Mouse (Mus musculus): ENCODE results near the gene Oas1h. TPM values are rescaled to one million over a fixed set of nuclear protein-coding genes. Genes with fewer than 3 reads are reported as not detected.
"Not testable (repeated sequence)": the region's sequence is repeated elsewhere in the genome, so short reads cannot be mapped to it uniquely, and the experiment has no call there.

The Oas1h gene
- polyA plus RNA-seq, 1 experiment, result not detected

DNA sequence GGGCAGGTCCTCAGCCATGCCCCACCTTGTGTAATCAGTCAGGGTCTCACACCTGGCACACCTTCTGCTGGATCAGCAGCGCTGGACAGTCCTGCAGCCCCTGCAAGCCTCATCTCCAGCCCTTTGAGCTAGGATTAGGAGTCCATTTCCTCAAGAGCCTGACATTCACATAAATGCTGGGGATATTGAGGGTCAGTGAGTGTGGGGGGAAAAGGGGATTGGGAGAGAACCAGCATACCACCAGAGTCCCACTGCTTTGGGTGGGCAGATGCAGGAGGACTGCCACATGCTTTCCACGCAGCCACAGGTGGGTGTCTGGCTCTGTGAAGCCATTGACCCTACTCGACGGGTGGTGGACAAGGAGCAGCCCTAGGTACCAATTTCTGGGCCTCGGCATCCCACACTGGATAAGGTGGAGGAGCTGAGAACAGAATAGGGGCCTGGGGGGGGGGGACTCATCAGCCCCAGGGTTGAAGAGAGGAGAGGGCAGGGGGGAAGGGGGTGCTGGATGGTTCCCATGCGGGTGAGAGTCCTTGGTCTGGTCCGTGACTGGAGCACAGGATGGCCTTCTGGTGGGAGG lies 8.3 kb downstream of the Oas1h start:
- Histone ChIP-seq H3K4me1 (ENCODE audit: control insufficient read depth, insufficient read depth, insufficient read length, low read length) (no peaks in the 10 kb centered on the region), H3K27ac (replicated peaks; ENCODE audit: low read depth, low read length) (no peak overlapping the region), H3K4me3 (ENCODE audit: insufficient read depth, low read depth, low read length) (no peak overlapping the region)

DNA sequence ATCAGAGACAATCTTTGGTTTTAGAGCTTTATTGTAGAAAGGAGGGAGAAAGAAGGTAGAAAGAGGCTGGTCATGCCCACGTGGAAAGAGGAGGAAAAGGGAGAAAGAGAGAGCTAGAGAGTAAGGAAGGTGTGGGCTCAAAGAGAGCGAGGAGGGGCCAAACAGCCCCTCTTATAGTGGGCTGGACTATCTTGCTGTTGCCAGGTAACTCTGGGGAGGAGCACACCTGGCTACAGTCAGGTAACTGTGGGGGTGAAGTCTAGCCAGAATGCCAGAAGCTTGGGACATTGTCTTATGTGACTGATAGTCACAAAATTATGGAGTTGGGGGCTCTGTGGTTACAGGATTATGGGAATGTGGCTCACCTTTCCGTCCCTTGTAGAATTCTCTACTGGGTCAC lies 8.9 kb downstream of the Oas1h start:
- no peak overlapping the region for H3K4me3 ChIP-seq (ENCODE audit: insufficient read depth, low read depth, low read length)
- no peaks in the 10 kb centered on the region for H3K4me1 ChIP-seq (ENCODE audit: control insufficient read depth, insufficient read depth, insufficient read length, low read length)
- H3K27ac ChIP-seq (replicated peaks; ENCODE audit: low read depth, low read length), result no peak overlapping the region

DNA sequence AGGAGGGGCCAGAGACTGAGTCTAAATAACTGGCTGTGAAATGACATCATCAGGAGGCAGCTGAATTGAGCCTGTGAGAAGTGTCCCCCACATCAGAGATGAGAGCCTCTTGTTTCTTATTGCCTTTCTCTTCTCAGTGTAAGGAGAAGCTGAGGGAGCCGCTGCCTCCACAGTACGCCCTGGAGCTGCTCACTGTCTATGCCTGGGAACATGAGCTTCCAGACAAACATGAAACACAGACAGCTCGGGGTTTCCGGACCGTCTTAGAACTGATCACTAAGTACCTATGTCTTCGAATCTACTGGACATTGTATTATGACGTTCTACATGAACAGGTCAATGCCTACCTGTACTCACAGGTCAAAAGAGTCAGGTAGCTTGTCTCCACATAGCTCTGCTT lies 9.6 kb downstream of the Oas1h start:
- Histone ChIP-seq H3K4me1 (ENCODE audit: control insufficient read depth, insufficient read depth, insufficient read length, low read length) (no peaks in the 10 kb centered on the region), H3K27ac (replicated peaks; ENCODE audit: low read depth, low read length) (no peak overlapping the region), H3K4me3 (ENCODE audit: insufficient read depth, low read depth, low read length) (no peak overlapping the region)

DNA sequence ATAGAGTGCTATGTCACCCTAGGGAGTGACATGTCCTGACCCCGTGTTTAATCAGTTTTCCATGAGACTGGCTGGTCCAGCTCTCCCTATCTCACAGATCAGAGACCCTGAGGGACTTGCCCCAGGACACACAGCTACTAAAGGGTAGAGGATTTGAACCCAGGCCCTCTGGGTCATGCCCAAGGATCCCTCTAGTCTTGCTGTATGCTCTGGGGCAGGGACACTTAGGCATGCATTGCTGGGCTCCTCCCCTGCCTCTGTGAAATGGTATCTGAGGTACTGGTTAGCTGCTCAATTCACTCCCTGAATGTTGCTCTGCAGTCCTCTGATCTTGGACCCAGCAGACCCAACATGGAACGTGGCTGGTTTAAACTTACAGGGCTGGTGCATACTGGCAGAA lies 10.2 kb downstream of the Oas1h start:
- H3K27ac ChIP-seq (replicated peaks; ENCODE audit: low read depth, low read length), result no peak overlapping the region
- no peaks in the 10 kb centered on the region for H3K4me1 ChIP-seq (ENCODE audit: control insufficient read depth, insufficient read depth, insufficient read length, low read length)
- H3K4me3 ChIP-seq (ENCODE audit: insufficient read depth, low read depth, low read length), result no peak overlapping the region

DNA sequence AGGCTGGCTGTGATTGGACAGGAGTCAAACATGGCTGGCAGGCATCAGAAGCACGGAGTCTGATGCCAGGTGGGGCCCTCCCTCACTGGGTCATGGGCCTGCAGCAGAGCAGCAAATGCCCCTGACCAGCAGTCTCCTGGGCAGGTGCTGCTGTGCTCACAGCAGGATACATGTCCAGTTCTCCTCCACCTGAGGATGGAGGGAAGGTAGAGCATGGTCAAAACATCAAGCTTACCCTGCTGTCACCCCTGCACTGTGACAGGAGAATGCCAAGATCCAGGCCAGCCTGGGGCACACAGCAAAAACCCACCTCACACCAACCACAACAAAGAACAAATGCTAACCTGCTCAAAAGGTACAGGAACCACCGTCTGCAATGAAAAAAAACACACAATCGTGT lies 15.6 kb downstream of the Oas1h start:
- H3K4me1 ChIP-seq (ENCODE audit: control insufficient read depth, insufficient read depth, insufficient read length, low read length); H3K27ac ChIP-seq (replicated peaks; ENCODE audit: low read depth, low read length); H3K4me3 ChIP-seq (ENCODE audit: insufficient read depth, low read depth, low read length): not testable (repeated sequence)

- H3K4me1 ChIP-seq (ENCODE audit: control insufficient read depth, insufficient read depth, insufficient read length, low read length); H3K27ac ChIP-seq (replicated peaks; ENCODE audit: low read depth, low read length); H3K4me3 ChIP-seq (ENCODE audit: insufficient read depth, low read depth, low read length): not testable (repeated sequence)
These were observed 16.2 kb downstream of the Oas1h start for GRCm38 (mm10) chr5:120877407-120877806.

DNA sequence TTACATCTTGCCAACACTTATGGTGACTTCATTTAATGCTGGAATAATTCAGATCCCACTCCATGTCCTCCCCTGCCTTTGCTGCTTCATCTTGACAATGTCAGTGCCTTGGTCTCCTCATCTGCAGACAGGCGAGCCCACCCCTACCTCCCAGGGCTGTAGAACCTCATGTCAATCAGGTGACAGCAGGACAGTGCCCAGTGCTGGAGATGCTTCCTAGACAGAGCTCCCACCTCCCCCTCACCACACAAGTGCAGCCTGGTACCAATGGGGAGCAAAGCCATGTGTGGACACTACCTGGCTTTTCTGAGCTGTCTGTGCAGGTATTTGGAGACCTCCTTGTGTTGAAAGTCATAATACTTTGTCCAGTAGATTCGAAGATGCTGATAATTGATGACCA lies 17.6 kb downstream of the Oas1h start:
- H3K4me3 ChIP-seq (ENCODE audit: insufficient read depth, low read depth, low read length); H3K4me1 ChIP-seq (ENCODE audit: control insufficient read depth, insufficient read depth, insufficient read length, low read length); H3K27ac ChIP-seq (replicated peaks; ENCODE audit: low read depth, low read length): not testable (repeated sequence)

- H3K4me1 ChIP-seq (ENCODE audit: control insufficient read depth, insufficient read depth, insufficient read length, low read length); H3K27ac ChIP-seq (replicated peaks; ENCODE audit: low read depth, low read length); H3K4me3 ChIP-seq (ENCODE audit: insufficient read depth, low read depth, low read length): not testable (repeated sequence)
These were observed 20.5 kb downstream of the Oas1h start for GRCm38 (mm10) chr5:120881681-120882080.

- H3K4me1 ChIP-seq (ENCODE audit: control insufficient read depth, insufficient read depth, insufficient read length, low read length); H3K27ac ChIP-seq (replicated peaks; ENCODE audit: low read depth, low read length): not testable (repeated sequence)
- peak within 1 kb of the TSS; percentile 7; the same call in 1 of the 2 replicates for H3K4me3 ChIP-seq (ENCODE audit: insufficient read depth, low read depth, low read length)
These were observed 26.2 kb downstream of the Oas1h start, which contains the start of gene Oas1g for GRCm38 (mm10) chr5:120887413-120887812. Gene Oas1g (minus strand): TSS chr5:120887613.

DNA sequence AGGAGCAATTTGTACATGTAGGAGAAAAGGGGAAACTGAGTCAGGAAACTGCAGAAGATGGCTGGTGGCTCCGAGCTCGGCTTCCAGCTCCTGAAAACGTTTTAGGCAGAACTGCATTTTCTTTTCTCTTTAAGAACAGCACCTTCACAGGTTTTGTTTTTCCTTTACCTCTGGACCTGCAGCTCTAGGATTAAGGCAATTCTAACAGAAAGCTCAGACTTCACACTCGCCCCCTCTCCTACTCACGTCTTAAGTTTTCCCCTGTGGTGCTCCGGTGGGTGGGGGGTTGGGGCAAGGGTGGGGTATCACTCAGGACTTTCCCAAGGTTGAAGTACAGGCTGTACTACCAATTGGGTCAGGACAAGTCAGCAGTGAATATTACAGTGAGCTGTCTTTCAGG lies 26.6 kb downstream of the Oas1h start:
- H3K4me1 ChIP-seq (ENCODE audit: control insufficient read depth, insufficient read depth, insufficient read length, low read length), result no peaks in the 10 kb centered on the region
- no peak overlapping the region for H3K4me3 ChIP-seq (ENCODE audit: insufficient read depth, low read depth, low read length)
- H3K27ac ChIP-seq (replicated peaks; ENCODE audit: low read depth, low read length), result no peak overlapping the region

DNA sequence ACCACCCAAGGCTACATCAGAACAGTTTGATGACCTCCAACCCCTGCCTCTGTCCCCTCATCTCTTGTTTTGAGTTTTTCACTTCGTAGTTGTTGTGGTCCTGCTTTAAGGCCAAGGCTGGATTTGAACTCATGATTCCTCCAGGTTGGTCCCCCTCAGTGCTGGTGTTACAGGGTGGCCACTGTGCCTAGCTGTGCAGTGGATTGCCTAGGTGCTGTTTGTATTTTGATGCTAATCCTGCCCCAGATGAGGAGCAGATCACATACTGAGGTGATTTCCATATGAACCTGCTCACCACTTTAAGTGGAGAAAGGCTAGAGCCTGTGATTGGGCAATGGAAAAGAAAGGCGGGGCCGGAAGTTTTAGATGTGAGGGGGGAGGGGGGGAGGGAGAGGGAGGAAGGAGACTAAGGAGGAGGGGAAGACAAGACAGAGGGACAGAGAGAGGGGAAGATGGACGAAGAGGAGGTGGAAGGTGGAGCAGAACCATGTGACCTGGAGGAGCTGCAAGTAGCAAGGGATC lies 27.1 kb downstream of the Oas1h start:
- H3K4me3 ChIP-seq (ENCODE audit: insufficient read depth, low read depth, low read length); H3K4me1 ChIP-seq (ENCODE audit: control insufficient read depth, insufficient read depth, insufficient read length, low read length); H3K27ac ChIP-seq (replicated peaks; ENCODE audit: low read depth, low read length): not testable (repeated sequence)

DNA sequence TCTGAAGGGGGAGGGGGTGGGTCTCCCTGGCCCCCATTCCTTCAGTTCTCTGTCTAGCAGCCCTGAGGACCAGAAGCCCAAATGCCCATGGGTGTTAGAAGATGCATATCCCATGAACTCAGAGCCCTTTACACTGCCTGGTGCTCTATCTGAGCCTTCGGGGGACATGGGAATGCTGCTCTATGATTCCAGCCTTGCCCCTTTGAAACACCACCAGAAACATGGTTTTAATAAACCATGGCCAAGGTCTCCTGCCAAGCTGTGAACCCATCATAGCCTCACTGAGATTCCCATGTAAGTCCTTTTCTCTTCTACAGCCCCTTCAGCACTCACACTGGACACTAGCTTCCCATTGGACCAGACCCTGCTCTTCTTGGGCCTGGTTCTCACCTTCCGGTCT lies 28.8 kb downstream of the Oas1h start:
- Histone ChIP-seq H3K4me1 (ENCODE audit: control insufficient read depth, insufficient read depth, insufficient read length, low read length) (no peaks in the 10 kb centered on the region), H3K27ac (replicated peaks; ENCODE audit: low read depth, low read length) (no peak overlapping the region), H3K4me3 (ENCODE audit: insufficient read depth, low read depth, low read length) (no peak overlapping the region)

- Histone ChIP-seq H3K4me1 (ENCODE audit: control insufficient read depth, insufficient read depth, insufficient read length, low read length) (no peaks in the 10 kb centered on the region), H3K4me3 (ENCODE audit: insufficient read depth, low read depth, low read length) (no peak overlapping the region), H3K27ac (replicated peaks; ENCODE audit: low read depth, low read length) (no peak overlapping the region)
These were observed 29.8 kb downstream of the Oas1h start for GRCm38 (mm10) chr5:120890991-120891390.

DNA sequence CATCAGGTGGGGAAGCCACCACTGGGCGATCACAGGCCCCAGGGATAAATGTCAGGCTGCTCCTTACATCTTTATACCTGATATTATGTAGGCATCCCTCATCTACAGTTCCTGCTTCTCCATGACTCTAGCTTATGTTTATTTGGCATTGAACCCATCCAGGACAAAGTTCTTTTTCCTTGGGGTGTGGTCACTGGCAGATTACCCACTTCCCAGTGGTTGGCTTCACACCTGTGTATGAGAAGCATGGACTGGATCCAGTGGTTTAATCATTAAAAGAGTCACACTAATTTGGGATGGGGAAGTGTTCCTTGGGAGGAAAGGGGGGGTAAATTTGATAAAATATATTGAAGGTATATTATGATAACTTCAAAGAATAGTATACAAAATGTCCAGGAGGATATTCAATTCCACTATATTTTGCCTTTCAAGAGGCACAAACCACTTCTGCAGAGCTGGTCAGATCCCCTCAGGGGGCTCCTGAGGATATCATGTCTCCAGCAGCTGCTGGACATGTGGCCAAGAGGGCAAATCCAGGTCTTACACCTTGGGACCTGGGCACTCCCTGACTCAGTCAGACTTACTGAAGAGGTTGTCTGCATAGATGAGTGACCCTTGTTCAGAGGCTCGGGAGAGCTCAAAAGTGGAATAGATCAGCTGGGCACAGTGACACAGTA lies 30.5 kb downstream of the Oas1h start:
- H3K27ac ChIP-seq (replicated peaks; ENCODE audit: low read depth, low read length); H3K4me3 ChIP-seq (ENCODE audit: insufficient read depth, low read depth, low read length); H3K4me1 ChIP-seq (ENCODE audit: control insufficient read depth, insufficient read depth, insufficient read length, low read length): not testable (repeated sequence)

GRCm38 (mm10) chr5:120892243-120892660 lies 31.0 kb downstream of the Oas1h start:
- H3K4me3 ChIP-seq (ENCODE audit: insufficient read depth, low read depth, low read length), result no peak overlapping the region
- no peaks in the 10 kb centered on the region for H3K4me1 ChIP-seq (ENCODE audit: control insufficient read depth, insufficient read depth, insufficient read length, low read length)

DNA sequence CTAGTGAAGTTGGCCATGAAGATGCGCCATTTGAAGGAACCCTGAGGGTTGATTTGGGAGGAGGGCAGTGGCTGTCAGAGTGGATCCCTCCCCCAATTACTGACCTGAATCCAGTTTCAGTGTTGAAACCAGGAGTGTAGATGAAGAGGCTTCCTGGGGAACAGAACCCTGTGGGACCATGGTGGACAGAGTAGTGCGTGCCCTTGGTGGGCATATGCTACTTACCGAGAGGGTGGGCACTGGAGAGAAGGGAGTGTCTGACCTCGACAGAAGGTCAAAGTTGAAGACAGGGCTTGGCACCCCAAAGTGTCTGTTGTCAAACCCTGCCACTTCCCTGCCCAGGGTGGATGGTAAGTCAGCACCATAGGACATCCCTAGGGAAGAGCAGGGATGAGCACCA lies 32.6 kb downstream of the Oas1h start:
- H3K4me1 ChIP-seq (ENCODE audit: control insufficient read depth, insufficient read depth, insufficient read length, low read length); H3K27ac ChIP-seq (replicated peaks; ENCODE audit: low read depth, low read length); H3K4me3 ChIP-seq (ENCODE audit: insufficient read depth, low read depth, low read length): not testable (repeated sequence)

More at GRCm38 (mm10) chr5:120892243-120892660, 31.0 kb downstream of the Oas1h start:
- no peak overlapping the region for H3K27ac ChIP-seq (replicated peaks; ENCODE audit: low read depth, low read length)
